Mouse (Mus musculus): ENCODE data around the gene Kalrn.

The Kalrn gene

DNA sequence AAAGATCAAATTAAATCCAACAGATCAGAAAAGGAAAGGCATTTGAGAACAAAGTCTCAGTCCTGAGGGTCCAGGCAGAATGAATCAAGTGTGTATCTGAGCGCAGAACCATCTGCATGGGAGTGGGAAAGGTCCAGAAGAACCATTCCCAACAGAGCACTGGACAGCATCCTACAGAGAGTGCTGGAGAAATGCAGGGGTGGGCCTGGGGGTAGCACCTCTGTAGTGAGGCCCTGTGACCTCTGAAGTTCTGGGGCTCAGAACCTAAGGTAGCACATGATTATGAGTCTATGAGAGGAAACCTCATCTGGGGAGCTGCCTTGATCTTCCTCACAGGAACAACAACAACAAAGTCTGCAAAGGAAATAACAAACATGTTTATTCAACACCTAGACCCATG is 20.6 kb downstream of the Kalrn start:
- DNase-seq (ENCODE audit: low spot score), result no peak

DNA sequence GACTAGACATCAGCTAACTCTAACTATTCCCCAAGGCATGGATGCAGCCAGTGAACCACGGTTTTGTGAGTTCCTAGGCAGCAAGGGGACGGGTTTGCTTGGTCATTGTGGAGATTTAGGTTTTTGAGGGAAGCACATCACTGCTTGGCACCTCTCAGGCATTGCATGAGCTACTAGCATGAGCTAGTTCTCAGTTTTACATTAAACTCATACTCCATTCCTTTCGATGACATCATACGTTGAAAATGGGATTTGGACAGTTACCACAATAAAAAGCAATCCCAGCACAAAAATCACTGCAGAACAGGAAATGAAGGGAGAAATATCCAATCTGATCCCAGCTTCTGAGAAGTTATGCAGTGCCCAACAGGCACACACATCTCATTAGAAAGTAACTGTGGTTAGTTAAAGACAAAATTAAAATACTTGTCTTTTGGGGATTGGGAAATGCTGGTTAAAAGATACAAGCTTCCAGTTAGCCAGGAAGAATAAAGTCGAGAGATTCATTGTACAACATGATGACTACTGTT is 23.8 kb downstream of the Kalrn start:
- no peak for DNase-seq (ENCODE audit: low spot score)

DNA sequence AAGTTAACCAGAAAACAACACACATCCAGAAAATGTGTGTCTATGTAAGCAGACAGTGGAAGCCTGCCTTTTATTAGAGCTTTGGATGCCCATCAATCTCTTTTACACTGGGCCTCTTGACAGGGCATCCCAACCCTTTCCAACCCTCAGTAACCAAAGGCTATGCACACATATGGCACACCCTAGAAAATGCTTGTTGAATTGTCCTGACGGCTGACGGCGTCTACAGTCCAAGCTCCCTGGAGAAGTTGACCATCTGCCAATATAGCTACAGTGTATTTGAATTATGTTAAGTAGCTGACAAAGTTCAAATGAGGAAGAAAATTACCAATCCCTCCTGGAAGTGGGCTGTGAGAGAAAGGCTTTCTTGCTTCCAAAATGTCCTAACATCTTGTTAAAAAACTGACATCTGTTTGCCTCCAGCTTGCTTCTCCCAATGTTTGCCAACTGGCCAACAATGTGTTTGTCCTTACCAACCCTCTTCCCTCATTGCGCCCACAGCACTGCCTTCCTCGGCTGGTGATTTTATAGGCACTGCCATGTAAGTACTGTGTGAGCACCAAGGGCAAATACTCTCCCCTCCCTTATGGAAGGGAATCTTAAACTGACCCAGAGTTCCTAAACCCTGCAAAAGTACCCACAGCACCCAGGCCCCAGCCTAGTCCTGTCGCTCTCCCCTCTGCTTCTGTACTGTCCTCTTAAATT is 26.4 kb downstream of the Kalrn start:
- DNase-seq (ENCODE audit: low spot score), result no peak

DNA sequence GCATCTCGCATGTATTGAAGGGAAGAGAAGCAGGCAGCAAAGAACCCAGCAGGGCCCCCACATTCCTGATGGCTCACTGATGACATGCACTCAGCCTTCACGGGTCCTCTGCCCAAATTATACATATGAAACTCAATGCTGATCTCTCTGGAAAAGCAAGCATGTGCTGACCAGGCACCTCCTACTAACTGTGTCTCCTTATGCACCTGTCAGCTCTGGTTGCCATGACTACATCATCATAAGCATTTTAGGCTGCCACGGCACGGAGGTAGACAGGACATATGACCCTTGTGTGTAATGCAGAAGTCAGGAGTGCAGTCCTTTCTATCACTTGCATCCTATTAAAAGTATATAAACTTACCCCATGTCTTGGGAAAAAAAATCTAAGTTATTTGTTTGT is 29.6 kb downstream of the Kalrn start:
- no peak for DNase-seq (ENCODE audit: low spot score)

DNA sequence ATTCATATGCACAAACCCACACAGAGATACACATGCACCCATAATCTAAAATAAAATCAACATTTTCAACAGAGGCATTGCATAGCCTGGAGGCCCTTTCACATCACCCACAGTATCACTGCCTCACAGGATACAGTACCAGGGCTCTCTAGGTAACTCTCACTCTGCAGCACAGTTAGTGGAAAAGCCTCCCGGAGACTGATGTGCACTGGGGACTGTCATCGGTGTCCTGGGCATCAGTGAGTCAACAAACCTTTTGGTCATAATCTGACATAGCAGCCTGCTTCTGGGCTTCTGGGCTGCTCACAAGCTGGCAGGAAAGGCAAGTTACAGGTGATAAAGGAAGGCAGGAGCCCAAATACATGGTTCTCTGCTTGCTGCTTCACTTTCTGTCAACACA is 31.0 kb downstream of the Kalrn start:
- no peak for DNase-seq (ENCODE audit: low spot score)

DNA sequence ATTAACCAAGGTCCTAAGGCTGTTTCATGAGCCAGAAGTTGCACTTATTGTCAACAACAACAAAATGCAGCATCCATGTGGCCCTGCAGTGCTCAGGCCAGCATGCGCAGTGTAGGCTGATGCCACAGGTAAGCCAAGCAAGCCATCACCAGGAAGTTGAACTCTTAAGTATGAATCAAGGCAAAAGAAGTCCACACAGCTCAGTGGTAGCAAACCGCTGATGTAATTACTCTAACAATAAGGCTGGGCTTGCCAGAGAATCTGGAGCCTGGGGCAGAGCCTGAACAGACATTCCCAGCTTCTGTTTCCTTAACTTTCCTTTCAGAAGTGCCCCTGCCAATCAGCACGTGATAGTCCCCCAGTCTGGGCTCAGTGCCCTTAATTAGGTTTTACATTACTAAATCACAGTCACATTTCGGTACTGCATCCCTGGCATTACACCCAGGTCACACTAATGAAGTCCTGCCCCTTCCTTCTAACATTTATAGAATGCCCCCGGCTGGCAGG is 34.6 kb downstream of the Kalrn start:
- DNase-seq (ENCODE audit: low spot score), result no peak

DNA sequence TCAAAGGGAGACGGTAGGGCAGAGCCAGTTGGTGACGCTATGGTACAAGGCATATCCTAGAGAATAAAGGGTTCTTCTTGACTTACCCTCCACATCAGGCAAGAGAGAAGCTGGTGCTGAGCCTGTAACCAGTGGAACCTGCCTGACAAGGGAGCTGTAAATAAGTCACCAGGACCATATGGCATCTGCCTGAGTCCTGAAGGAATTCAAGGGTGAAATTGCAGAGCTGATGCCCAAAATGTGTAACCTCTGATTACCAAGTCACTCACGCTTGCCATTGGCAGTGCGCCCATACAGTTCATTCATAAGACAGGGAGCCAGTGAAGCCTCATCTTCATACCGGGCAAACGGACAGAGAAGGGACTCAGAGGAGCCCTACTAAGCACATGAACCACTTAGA is 37.0 kb downstream of the Kalrn start:
- DNase-seq (ENCODE audit: low spot score), result no peak

DNA sequence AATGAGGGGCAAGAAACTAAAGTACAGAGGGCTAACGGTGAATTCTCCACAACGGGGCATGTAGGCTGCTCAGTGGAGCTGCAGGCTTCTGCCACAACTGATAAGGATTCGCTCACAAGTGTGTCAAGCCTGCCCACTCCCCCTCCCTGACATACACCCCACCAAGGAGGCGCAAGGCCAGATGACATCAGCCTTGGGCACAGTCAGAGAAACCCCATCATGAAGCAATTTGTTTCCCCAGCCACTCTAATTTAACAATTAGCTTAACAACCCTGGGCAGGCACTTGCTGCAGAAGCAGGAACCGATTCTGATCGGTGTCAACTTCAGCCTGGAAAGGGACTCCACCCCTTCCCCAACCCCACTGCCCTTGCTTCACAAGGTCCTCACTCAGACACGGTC is 38.2 kb downstream of the Kalrn start:
- DNase-seq (ENCODE audit: low spot score), result no peak

DNA sequence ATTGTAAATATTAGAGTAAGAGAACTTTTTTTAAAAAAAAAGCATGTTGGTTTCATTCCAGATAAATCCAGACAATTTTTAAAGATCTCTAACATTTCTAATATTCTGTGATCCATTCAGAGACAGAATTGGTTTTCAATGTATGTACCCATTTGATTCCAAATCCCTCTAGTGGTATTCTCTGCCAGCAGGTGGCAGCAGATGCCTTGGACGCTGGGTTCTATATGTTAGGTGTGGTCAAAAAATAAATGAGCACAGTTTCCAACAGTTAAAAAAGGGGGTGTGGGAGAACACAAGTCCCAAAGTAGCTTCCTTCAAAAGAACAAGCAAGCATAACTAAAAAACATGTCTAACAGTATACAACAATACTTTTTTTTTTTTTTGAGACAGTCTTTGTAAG is 41.8 kb downstream of the Kalrn start:
- no peak for DNase-seq (ENCODE audit: low spot score)

DNA sequence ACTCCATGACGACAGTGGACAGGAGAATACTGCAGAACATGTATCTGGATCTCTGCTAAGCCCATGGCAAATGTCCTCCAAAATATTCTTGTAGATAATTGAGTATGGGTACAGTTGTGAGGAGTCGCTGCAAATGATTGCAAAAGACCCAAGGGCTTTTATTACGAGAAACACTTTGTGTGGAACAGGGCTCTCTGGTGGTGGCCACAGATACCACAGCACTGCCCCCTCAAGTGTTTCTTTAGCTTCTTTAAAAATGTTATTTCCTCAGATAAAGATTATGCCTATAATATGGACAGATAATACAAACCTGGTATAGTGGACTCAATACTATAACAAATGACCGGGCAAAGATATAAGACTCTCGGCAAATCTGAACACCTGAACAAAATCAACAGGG is 43.3 kb downstream of the Kalrn start:
- no peak for DNase-seq (ENCODE audit: low spot score)

DNA sequence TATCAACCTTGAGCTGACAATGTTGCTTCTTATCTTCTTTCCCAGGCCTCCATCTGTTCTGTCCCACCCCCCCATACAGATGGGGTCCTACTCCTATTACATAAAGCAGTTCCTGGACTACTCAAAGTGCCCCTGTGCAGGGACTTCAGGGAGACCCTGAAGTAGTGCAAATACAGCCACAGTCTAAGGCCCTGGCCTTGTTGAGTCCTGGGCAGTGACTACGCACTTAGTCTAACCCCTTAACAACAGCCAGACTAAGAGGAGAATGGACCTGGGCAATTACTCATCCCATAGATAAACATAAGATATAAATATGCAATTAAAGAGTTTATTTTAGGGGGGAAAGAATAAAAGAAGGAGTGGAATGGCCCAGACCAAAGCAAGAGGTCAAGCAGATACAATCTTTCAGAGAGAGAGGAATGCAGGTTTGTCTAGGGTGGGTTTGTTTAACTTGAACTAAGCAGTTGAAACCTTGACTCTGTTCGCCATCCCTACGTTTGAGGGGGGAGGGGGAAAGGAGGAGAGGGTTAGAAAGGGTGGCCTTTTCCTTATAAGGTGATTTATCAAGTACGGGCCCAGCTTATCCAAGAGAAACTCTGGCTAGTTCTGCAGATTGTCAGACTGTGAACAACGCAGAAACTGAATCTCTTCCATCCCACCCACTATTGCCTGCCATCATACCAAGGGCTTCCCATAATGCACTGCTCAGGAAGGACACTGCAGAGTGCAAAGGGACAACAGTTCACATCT is 44.9 kb downstream of the Kalrn start:
- no peak for DNase-seq (ENCODE audit: low spot score)

DNA sequence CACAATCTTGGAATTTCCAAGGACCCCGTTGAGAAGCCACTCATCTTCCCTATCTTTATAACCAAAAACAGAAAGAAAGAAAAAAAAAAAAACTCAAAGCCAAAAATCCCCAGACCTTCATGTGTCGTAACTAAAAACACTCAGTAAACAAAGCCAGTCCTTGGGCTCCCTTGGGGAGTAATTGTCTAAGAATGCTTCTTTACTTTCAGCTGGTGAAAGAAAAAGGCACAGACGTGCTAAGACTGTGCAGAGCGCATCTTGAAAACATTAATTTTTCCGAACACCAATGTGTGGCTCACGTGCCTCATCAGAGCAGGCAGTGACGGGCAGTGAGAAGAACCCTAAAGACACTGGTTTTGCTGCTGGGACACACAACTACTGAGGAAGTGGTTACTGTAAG is 47.0 kb downstream of the Kalrn start:
- DNase-seq (ENCODE audit: low spot score), result no peak

DNA sequence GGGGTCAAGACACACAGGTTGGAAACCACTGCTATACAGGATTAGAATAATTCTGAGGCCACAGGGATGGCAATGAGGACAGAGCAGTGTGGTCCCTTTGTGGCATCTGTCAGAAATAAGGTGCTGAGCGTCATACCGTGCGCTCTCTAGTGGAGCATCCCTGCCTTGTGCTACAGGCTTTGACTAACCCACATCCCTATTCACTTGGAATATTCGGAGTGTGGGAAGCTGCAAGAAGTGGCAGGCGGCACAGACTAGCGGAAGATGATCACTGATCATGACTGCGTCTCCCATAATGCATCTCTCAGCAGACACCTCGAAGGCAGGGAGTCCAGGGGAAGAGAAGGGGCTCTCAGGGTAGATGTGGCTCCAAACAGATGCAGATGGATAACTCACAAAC is 47.5 kb downstream of the Kalrn start:
- no peak for DNase-seq (ENCODE audit: low spot score)

DNA sequence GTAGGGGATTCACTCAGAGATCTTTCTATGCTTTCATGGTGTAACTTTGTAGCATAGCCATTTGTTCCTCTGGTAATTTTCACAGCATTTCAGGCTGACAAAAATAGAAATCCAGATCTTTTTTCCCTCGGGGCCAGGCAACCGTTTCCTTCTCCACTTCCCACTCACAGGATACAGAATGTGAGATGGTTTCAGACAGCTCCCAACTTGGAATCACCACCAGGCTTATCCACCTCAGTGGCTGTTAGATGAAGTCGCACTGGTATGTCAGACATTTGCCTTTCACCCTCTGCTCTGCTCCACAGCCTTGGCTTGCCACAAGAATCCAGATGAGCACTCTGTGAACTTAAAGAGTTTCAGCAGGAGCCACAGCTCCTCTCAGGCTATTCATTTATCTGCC is 48.1 kb downstream of the Kalrn start:
- no peak for DNase-seq (ENCODE audit: low spot score)

DNA sequence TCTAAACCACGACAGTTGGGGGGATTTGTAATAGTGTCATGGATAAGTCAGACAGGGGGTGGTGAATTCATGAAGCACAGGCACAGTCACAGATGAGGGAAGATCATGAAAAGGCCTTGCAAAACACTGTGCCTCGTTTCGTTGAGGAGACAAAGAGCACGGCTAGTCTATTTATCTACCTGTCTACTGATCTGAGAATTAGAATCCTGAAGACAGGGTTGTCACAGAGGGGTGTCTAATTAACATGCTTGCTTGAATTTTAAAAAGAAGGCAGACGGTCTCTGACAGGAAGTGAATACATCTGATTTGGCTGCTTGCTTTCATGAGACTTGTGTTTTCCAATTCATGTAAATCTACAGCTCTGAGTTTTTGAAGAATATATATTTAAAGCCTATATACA is 52.3 kb downstream of the Kalrn start:
- DNase-seq (ENCODE audit: low spot score), result no peak

DNA sequence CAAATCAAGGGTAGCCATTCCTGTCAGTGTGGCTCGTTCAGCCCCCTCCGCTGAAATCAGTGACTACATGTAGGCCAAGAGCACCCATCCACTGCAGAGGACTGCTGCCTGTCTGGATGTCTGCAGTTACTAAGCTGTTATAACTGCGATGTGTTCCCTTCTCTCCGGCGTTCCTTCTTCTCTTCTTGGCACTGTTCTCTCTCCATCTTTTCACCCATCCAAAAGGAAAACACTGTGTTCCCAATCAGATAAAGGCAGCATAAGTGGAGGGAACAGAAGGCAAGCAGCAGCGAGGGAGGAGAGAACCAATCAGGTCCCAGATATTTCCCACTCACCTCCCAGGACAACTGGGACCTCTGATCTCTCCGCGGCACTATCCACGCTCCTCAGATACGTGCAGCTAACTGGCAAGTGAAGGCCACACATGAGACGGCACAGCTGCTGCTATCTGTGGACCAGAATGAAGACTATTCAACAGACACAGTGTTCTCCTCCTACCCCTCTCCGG is 56.4 kb downstream of the Kalrn start:
- DNase-seq (ENCODE audit: low spot score), result no peak

DNA sequence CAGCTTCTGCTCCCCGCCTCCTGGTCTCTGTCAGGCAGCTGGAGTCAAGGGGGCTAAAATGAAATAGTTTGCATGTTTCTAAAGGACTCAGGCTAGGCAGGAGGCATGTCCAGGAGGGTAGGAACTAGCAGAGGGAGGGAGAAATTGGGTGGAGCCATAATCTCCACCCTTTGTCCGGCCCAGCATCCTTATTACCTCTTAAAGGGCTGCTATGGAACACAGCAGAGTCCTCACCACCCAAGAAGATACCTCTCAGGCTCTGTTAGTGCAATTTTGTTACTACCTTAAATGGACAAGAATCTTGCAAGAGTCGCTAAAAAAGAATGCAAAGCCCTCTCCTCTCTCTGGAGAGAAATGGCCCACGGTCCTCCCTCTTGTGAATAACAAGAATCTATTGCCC is 57.8 kb downstream of the Kalrn start:
- DNase-seq (ENCODE audit: low spot score), result no peak

DNA sequence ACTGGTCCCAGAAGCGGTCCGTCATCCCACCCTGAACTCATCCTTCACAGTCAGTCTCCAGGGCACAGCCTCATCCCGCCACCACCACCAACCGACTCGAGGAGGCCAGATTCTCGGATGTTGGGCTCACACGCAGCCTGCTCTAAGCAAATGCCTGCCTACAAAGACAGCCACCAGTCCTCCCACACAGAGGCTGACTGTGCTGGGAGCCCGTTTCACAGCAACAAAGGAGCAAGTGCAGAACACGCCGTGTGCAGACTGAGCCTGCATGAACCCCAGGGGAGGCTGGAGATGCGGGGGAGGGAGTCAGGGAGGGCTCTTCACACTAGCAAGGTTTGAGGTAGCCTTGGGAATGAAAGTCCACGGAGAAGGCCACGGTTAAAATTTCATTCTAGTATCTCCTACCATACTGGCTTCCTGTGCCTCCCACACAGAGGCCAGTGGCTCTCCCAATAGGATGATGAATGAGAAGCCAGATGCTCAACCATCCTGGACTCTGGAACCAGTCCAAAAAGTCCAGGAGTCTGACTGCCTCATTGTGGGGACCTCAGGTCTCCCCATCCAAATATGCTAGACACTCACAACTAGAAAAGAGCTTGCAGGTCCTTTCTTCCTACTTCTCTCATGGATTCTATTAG is 59.3 kb downstream of the Kalrn start:
- no peak for DNase-seq (ENCODE audit: low spot score)

DNA sequence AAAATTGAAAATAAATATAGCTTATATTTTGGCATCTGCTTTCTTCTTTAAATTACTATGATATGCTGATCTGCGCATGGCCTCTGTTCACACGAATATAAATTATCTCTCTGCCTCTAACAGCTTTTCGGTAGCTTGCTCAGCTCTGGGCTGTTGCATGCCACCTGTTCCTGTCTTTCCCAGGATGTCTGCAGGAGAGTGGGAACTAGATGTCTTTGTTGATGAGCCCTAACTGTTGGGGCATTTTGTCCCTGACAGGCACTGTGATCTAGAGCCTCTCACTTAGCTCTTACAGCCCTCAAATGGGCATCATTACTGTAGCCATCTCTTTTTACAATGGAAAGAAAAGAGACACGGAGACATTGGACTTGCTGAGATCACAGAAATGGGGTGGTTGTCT is 61.0 kb downstream of the Kalrn start:
- no peak for DNase-seq (ENCODE audit: low spot score)

DNA sequence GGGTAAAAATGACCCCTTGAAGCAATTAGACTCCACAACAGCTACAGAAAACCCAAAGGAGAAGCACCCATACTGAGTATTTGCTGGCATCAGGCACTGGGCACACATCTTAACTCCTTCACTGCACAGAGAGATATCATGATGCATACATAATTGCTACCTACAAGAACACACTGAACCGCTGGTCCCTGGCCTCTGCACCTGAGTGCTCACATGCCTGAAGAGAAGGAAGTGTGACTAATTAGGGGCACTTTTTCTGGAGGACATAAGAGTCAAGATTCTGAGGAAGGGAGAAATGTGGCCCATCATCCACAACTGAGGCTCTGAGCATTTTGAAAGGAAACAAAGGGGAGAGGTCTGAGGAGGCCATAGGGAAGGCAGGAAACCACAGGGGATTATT is 65.2 kb downstream of the Kalrn start:
- no peak for DNase-seq (ENCODE audit: low spot score)

DNA sequence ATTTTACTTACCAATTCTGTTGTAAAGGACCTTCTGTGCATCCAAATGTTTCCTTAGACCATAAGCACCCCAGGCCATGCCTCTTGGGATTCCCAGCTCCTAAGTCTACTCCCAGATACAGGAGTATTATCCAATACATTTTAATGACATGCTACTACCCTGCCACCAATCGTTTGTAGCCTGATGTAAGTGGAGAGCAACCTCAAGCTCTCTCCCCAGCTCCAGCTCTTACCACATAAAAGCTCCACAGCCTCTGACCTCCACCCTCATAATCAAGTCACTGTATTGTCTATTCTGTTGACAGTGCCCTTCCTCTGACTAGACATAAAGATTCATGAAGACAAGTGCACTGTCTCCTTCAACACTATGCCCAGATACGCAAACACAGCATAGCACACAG is 67.3 kb downstream of the Kalrn start:
- no peak for DNase-seq (ENCODE audit: low spot score)

DNA sequence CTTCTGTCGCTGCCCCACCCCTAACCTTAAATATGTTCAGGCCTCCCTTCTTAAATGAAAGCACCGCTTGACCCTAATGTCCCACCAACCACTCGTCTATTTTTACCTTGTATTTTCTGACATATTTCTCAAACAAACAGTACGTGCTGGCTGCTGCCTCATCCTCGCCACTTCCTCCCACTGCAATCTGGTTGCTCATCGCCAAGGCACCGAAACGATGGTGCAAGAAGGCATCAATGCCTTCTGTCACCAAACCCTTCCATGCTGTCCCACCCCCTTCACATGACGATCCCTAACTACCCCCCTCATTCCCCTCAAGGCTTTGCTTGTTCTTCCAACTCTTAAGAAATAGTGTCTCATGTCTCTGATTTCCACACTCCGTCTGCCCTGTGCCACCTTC is 69.1 kb downstream of the Kalrn start:
- no peak for DNase-seq (ENCODE audit: low spot score)

DNA sequence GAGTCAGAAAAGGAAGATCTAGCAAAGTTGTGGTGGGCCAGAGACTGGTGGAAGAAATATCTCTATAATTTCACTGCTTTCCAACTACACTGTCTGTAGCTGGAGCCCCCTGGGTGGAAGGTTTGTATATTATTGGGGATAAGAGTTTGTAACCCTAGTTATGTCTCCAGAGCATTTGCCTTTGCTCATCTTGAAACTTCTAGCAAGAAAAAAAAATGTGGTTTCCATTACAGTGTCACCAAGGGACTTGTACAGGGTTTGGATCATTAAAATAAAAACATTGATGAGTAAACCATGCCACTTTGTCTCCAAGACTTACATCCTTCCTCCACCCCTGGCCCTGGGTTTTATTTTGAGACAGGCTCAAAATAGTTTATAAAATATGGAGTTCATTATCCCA is 71.2 kb downstream of the Kalrn start:
- DNase-seq (ENCODE audit: low spot score), result no peak

All from ovary, postnatal 10 days (tissue).